Mouse (Mus musculus) urinary bladder, postnatal 25 days (tissue): ENCODE measurements around the gene Olfr789.

ENCODE experiments used
- DNase-seq: peaks from one replicate; pipeline ENCODE4 v3.0.0; 2022; ENCODE audit warnings: low spot score

Gene Olfr789

DNA sequence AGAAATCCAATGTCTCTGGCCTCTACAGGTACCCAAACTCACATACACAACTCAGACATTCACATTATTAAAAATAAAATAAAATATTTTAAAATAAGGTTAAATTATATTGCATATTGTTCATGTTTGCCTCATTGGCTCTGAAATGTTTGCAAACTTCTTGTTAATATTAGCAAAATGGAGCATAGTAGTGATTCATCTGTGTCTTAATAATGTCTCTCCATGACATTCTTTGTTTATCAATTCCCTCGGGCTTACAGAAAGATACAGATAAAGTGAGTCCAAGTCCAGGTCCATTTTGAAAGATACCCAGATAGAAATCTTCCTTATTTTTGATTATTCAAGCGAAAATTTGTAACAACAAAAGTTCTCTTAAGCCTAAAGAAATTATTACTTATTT is at the start of gene Olfr789:
TSS of gene Olfr789 (plus strand) at position 301 of the 400 bp plus-strand sequence.
- DNase-seq = no peak

DNA sequence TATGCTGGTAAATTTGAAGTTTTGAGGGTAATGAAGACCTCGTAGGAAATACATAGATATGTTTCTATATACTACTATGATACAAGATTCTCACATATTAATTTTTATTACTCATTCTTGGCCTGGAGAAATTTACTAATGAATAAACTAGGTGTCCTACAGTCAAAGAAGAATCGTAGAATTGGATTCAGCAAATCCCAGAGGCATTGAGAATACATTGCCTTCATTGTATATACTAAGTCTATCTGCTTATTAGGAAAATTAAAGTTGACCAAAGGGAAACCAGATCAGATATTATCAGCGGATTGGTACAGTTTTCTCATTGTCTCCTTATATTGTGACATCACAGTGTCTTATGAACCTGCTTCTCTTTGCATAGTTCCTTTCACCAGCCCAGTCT is 23.0 kb upstream of the Olfr789 start, which contains the start of gene Olfr787:
TSS of gene Olfr787 (plus strand) at position 301 of the 400 bp plus-strand sequence.
- no peak for DNase-seq

DNA sequence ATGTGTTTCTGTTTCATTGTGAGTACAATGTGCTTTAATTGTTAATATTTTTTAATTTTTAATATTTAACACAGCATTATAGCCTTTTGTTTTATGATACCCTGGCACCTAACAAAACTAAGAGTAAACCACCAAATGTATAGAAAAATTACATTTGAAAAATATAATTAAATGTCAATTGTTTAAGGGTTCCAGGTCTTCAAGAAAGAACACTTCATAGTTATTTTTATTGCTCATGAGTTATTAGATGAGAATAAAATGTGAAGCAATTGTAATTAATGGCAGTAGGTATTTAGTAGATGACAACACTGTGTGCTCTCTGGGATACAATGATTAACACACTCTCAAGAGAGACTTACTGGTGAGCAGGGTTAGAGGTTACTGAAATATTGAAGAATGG is 13.9 kb upstream of the Olfr789 start, which contains the start of gene Olfr788:
TSS of gene Olfr788 (plus strand) at position 301 of the 400 bp plus-strand sequence.
- no peak for DNase-seq

DNA sequence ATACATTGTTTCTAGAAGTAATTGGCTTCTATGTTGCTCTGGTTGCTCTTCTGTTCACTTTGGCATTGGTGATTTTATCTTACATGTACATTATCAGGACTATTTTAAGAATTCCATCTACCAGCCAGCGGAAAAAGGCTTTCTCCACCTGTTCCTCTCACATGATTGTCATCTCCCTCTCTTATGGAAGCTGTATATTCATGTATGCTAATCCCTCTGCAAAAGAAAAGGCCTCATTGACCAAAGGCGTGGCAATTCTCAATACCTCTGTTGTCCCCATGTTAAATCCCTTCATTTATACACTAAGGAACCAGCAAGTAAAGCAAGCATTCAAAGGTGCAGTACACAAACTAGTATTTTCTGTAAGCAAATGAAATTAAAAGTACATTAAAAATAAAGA is 11.3 kb upstream of the Olfr789 start:
- no peak for DNase-seq

DNA sequence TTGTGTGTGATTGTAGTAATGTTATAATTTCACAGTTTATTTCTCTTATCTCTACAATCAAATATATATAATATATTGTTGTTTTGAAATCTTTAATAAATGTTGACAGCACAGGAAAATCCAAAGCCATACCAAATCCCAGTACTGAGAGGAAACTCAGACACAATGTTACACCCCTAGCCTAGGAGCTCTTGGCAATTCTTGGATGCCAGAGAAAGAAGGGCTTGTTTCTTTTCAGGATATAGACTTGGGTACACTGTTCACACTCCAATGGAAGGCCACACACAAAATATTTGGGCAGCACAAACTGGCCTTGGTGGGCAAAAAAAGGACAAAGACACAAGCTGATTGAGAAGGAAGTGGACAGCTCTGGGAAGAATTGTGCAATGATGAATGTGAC is 10.8 kb upstream of the Olfr789 start:
- no peak for DNase-seq

- DNase-seq = no peak
Measured at GRCm38 (mm10) chr10:129490101-129490500, 5.5 kb downstream of the Olfr789 start.

DNA sequence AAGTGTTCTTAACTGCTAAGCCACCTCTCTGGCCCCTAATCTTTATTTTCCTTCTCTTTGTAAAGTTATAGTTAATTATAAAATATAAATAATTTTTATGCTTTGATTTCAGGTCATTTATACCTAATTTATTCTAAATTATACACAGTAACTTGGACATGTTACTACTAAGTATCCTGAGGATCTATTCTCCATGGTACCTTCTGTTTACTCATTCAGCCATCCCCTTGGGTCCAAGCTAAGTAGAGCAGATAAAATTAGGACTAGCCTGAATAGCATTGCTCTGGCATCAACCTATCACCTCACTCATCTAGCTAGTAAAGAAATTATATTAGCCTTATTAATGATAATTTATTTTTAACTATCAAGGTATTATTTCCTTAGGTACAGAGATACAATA is 13.6 kb downstream of the Olfr789 start, which contains the start of gene Olfr790:
TSS of gene Olfr790 (plus strand) at position 301 of the 400 bp plus-strand sequence.
- no peak for DNase-seq

GRCm38 (mm10) chr10:129521492-129521891 is 36.9 kb downstream of the Olfr789 start, which contains the start of gene Olfr791:
Olfr791 (plus strand) TSS chr10:129521792.
- no peak for DNase-seq

- no peak for DNase-seq
Measured at GRCm38 (mm10) chr10:129538862-129539261, 54.3 kb downstream of the Olfr789 start, which contains the start of gene Olfr792. Olfr792 (plus strand) TSS chr10:129539162.
